Mouse (Mus musculus): ENCODE results near the gene Lin52.

Lin52 gene

DNA sequence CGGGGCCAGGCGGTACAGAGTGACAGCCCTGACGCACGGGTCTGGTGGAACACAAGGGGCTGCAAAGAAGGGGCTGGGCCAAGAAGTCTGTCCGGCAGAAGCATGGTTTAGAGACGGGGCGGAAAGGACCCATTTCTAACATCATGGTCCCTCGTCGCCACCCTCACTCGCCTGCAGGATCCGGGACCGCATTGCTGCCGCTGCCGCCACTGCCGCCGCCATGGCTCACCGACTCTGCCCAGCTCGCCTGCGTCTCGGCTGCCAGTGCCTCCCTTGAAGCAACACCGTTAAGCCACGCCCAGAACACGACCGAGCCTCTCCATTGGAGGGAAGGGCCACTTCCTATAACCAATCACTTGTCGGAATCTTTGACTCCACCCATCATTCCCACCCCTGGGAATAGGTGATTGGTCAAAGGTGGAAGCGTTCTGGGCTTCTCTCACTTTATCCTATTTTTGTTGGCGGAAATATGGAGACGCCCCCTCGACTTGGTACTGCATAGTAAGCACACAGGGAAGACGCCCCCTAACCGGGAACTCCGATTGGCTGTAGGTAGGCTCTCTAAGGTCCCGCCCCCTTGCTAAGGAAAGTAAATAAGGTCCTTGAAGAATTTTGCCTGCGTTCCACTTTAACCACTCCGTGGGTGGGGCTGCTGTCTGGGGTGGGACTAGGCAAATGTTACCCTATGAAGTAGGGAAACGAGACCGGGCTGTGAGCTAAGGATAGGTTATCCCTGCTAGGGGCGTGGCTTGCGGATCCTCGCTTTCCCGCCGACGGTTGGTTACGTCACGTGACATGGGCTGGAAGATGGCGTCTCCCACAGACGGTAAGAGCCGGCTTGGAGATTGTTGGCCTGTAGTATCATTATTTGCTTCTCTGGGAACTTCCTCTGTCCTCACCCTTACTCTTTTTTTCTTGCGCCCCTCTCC lies at the start of gene Lin52, which contains the start of gene Aldh6a1:
Lin52 (plus strand) TSS at position 705 of the 929 bp plus-strand sequence.
Aldh6a1 (minus strand) TSS at position 287 of the 929 bp plus-strand sequence.
- DNase-seq (ENCODE audit: low spot score), result peak; percentile 91

DNA sequence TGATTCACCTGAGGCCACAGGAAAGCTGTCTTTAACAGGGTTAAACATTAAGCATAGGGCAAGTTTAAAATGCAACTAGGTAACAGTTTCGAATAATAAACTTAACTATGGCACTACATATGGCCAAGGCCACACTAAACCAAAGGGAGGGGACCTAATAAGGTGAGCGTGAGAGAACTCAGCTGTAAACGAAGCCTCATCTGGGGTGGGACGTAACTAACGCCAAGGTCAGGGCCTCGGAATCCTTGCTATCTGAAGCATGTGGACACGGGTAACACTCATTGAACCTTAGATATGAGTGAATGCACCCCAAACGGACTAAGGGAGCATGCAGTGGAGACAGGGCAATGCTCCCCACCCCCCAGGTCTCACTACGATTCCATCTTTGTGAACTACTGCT lies 48.3 kb upstream of the Lin52 start:
- DNase-seq (ENCODE audit: low spot score), result no peak

DNA sequence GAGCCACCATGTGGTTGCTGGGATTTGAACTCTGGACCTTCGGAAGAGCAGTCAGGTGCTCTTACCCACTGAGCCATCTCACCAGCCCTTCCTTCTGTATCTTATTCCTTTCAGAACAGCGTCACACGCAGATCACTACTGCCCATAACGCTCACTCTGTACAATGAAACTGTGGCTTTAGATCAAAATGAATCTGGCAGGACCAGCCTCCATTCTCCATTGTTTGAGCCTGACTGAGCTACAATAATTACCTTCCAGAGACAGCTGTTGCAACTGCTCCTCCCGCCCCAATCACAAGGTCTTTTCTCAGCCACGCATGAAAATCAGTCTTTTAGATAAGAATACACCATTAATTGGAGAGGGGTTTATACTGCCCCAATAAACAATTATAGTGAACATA lies 46.7 kb upstream of the Lin52 start:
- no peak for DNase-seq (ENCODE audit: low spot score)

DNA sequence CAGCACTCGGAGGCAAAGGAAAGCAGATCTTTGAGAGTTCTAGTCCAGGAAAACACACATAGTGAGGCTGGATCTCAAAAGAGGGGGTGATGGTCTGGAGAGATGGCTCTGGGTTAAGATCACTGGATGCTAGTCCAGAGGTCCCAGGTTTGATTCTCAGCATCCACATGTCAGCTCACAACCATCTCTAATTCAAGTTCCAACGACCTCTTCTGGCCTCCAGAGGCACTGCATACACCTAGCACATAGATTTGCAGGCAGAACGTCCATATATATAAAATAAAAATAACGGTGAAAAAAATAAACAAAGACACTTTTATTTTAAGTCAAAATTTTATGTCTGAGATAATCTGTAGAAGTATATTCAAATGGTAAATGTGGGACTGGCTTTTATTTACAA lies 44.0 kb upstream of the Lin52 start:
- no peak for DNase-seq (ENCODE audit: low spot score)

DNA sequence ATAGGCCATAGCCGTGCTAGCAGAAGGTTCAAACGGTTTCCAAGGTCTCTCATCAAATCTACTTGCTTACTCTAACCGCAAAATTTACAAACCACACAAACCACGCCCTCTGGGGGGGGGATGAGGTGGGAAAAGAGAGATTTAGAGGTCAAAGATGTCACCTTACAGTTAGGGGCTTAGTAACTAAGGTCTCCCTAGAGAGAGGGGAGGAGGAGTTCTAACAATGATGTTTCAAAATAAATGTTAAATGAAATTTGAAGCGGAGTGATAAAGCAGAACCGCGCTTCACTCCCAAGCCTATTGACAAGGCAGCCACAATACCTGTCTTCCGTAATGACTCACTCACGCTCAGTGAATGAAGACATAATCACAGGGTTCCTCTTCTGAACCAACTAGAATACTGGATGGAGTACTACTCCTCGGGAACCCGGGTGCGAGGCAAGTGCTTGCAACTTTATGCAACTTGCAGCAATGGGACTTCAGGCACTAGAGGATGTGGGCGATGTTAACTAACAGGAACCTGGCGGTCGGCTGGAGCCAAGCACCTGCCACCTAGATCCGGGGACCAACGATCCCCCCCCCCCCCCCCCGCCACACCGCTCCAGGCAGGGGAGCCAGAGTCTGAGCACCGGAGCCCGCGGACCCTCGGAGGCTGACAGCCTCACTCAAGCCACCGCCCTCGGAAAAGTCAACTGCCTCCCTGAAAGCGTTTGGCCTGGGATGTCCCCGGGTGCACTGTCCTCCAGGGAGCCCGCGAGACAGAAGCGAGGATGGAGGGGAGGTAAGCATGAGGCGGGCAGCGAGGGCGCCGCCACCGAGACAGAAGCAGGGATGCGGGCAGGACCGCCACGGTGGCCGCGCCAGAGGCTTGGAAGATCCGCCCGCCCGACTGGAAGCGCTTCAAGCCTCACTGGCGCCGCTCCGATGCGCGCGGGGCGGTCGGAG lies 43.1 kb upstream of the Lin52 start:
- DNase-seq (ENCODE audit: low spot score), result peak; percentile 51

DNA sequence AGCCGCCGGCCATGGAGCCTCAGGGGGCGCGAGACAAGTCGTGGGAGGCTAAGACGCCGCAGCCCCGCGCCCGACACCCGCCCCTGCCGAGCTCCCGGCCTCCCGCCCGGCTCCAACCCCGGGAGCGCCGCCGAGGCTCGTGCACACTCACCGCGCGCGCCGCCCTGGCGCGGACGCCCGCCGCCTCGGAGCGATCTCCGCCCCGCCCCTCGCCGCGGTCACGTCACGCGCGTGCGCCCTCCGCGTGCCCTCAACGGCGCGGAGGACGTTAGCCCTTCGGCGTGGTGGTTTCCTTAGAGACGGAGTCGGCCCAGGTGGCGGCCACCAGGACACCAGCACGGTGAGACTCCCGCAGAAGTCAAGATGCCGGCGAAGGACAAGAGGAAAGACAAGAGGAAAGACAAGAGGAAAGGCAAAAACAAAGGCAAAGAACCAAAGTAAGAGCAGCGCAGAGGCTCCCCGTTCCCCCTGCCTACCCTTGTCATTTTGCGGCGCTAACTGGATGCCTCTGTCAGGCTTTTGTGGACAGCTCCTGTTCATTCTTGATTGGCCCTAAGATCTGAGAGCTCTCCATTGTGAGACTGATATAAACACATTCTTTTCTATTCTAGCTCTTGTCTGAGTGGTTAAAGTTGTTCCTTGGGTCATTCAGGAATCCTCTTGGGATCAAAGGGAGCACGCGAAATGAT lies 42.3 kb upstream of the Lin52 start, which contains the start of the genes Entpd5 and Bbof1:
Entpd5 (minus strand) TSS at position 211 of the 689 bp plus-strand sequence.
Bbof1 (plus strand) TSS at position 253 of the 689 bp plus-strand sequence.
- DNase-seq (ENCODE audit: low spot score), result peak; percentile 85

DNA sequence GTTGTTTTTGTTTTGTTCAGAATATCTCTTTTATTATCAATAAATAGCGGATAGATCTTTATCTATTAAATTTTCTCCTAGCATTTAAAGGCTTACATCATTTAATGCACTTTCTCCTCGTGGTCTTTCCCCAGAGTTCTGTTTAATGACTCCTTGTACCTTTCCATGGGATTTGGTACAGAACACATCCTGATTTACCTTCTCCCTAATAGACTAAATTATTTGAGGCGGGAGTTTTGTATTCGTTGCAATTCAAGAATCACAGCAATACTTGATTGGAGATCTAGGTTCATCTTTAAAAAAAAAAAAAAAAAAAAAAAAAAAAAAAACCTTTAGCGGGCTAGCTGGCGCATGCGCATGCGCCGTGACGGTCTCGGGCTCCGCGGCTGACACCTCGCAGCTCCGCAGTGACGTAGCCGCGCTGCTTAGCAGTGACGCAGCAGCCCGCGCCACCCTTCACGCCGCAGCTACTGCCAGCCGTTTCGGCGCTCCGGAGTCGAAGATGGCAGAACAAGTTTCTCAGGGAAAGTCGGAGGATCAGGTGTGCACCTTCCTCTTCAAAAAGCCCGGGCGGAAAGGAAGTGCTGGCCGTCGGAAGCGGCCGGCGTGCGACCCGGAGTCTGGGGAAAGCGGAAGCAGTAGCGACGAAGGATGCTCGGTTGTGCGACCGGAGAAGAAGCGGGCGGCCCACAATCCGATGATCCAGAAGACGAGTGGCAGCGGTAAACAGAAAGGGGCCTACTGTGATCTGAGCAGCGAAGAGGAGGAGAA lies 34.2 kb upstream of the Lin52 start, which contains the start of gene Rnf113a2:
Rnf113a2 (plus strand) TSS at position 363 of the 771 bp plus-strand sequence.
- peak; percentile 80 for DNase-seq (ENCODE audit: low spot score)

DNA sequence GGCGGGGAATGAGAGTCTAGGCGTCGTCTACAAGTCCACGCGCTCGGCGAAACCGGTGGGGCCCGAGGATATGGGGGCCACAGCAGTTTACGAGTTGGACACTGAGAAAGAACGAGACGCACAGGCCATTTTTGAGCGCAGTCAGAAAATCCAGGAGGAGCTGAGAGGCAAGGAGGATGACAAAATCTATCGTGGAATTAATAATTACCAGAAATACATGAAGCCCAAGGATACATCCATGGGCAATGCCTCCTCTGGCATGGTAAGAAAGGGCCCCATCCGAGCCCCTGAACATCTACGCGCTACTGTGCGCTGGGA lies 33.7 kb upstream of the Lin52 start:
- DNase-seq (ENCODE audit: low spot score), result no peak

DNA sequence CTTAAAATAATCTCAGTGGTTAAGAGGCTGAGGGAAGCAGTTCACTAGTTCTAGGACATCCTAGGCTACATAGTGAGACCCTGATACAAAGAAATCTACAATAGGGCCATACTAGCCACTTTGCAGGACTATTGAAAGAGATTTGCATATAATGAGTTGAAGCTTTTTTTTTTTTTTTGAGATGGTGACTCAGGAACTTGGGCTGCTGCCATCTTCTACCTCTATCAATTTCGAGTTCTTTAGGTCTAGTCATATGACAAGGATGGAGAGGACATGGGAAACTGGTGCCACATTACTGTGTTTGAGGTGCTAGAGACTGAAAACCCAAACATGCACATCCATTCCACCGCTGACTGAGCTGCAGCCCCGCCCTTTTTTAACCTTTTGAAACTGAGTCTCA lies 27.2 kb upstream of the Lin52 start:
- DNase-seq (ENCODE audit: low spot score), result no peak

DNA sequence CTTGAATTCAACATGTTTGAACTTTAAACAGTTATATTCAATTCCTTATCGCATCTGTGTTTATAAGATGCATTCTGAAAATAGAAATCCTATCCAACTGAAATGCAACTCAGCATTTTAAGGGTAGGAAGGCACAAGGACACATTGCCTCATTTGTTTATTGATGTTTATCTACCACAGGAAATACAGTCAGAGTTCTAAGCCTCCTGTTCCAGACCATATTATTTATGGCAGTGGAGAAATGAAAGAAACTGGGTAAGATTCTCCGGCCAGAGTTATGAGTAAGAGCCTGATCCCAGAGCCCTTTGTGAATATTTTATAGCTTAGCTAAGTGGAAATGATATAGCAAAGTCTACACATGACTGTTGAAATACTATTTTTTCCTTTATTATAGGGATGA lies 21.4 kb upstream of the Lin52 start:
- no peak for DNase-seq (ENCODE audit: low spot score)

DNA sequence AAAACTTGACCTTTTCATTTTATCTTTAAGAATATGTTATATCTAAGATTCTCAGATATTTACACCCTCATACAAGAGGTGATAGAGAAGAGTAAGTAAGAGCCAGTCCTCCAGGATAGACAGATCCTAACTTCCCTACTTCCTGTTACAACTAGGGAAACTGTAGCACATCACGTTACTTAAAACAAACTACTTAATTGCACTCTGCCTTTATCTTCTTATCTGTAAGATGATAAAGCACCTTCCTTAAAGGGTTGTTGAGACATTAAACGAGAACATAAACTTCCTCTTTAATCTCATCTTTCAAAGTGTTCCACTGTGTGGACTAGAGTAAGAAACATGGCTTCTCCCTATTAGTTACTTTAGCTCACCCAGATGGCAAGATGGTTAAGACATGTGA lies 12.5 kb upstream of the Lin52 start:
- no peak for DNase-seq (ENCODE audit: low spot score)

DNA sequence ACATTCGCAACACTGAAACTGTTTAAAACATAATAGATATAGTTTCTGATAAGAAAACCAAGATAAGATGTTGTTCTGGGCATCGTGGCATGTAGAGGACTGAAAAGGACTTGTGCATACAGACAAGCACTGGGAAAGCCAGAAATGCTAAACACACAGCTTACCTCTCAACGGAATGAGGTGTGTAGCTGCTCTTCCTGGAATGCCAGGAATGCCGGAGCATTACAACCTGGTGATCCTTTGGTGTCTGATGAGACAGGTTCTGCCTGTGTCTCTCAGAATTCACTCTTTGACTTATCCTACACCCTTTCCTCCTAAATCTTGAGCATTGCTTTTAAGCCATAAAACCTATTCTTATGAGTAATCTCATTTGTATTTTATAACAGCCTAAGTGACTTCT lies 8.7 kb upstream of the Lin52 start:
- no peak for DNase-seq (ENCODE audit: low spot score)

DNA sequence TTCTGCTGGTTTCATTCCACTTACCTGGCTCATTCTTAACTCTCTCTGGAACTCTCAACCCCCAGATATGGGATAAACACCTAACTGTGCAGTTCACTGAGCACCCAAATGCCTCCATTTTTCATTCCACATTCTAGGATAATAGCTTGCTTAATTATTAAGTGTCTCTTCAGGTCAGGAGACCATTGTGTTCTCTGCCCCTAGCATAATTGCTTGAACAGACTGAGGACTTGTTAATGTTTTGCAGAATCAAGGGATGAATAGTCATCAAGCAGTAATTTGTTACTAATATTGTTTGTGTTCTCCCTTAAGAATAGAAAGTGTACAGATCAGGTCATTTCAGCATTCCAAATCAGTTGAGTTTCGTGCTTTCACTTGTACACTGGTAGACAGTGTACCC lies 3.8 kb upstream of the Lin52 start:
- no peak for DNase-seq (ENCODE audit: low spot score)

DNA sequence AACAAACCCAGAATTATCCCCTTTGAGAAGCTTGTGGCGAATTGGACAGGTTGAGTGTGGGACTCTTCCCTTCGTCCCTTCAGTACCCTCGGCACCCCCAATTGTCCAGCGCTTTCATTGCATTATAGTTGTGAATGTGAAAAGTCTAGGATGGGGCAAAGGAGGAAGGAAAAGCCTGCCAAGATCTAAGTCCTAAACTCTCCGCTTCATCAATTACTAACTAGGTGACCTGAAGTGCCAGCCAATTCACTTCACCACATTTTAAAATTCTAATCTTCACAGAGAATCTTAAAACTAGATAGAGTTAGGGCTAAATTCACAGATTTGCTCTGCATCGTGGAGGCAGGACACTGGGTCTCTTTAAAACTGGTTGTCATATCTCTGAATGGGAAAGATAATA lies 3.0 kb upstream of the Lin52 start:
- DNase-seq (ENCODE audit: low spot score), result no peak

DNA sequence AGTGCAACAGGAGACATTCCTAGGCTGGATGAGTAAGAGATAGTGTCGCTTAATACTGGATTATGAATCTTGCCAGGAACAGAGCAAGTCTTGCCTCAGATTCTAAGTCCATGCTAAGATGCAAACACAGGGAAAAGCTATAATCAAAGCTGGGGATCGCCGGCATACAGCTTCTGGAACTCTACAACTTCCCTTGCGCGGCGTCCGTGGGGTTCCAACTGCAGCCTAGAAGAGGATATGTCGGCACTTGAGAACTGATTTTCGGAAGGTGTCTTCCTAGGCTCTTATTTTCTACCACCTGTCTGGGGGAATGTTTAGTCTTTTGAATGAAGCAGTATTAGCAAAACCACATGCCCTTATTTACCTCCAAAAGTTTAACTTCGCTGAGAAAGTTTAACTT lies 1.3 kb upstream of the Lin52 start:
- DNase-seq (ENCODE audit: low spot score), result no peak

DNA sequence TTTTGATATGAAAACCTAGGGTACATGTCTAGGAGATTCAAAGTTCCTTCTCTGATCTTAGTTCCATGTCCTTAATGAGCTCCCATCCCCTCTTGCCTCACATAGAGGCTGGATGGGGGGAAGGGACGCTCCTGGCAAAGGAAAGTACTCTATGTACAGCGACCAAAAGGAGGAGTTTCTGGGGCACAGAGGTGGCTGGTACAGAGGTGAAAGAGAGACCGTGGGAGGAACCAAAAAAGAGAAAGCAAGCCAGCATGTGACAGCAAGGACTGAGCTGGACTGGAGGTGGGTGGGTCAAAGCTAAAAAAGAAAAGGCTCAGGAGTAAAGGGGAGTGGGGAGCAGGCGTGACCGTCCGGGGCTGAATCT lies 888 bp upstream of the Lin52 start:
- DNase-seq (ENCODE audit: low spot score), result no peak

DNA sequence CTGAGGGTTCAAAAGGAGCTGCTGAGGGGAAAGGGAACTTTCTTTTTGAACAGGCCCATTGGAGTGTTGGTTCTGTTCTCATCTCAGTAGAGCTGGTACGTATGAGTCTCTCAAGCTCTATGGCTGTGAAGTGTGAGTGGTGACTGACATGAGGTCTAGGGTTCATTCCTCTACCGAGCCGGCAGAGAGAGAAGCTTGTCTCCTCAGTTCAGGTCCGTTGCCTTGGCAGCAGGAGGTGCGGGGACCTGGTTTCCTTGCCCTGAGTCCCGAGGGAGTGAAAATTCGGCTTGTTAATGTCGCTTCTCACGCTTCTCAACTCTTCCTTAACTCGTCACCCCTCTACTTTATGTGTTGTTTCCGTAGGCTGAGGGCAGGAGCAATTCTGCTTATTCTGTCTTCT lies 579 bp downstream of the Lin52 start:
- no peak for DNase-seq (ENCODE audit: low spot score)

DNA sequence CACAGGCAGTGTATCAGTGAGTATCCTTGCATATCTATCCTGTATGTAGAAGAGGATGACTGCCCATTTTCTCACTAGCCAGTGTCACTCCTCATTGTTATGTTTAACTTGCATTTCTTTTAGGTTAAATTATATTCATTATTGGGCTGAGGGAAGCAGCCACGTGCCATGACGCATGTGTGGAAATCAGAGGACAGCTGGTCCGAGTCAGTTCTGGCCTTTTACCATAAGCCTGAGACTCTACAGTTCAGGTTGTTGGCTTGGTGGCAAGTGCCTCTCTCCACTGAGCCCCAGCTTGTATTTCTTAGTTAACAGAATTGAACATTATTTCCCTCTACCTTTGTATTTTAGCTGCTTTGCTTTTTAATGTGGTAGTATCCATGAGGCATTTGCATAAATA lies 5.7 kb downstream of the Lin52 start:
- no peak for DNase-seq (ENCODE audit: low spot score)

DNA sequence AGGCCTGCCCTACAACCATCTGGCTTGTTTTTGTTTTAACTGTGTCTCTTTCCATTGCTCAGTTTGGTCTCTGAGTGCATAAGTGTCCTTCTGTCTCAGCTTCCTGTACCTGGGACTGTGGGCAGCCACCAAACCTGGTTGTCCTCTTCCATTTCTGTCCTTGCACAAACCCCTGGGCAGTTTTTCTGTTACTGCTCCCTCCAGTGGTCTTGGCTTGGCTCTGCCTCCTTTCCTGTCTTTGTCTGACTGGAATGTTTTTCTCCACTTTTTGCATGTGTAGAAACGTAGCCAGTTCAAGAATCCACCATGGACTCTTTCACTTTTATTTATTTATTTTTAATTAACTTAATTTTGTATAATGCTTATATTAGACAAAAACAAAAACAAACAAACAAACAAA lies 8.6 kb downstream of the Lin52 start:
- no peak for DNase-seq (ENCODE audit: low spot score)

DNA sequence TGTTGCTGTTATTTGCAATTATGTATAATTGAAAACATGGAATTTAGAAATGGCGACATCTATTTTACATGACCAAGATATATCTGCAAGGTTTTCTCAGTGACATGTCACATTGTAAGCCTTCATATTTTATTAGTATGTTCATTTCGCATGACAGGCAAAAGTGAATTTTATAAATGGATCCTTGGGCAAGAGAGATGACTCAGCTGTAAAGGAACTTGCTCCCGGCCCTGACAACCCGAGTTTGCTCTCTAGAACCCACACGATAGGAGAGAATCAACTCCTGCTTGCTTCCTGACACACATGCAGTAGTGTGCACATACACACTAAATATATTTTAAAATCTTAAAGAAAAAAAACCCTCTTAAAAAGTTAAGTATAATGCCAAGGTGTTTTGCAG lies 10.2 kb downstream of the Lin52 start:
- DNase-seq (ENCODE audit: low spot score), result no peak

DNA sequence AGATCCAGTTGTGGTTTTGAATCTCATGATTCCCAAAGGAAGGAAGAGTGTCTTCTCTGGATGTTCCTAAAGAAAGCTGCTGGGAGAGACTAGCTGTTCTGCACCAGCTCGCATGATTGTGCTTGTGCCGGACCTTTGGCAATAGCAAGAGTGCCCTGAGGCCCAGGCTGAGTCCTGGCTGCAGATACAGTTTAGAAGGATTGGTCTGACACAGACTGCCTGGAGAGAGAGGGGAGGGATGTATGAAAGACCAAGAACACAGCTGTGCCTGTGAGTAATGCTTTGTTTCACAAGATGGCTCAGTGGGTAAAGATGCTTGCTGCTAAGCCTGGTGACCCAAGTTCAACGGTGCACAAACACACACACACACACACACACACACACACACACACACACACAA lies 11.6 kb downstream of the Lin52 start:
- no peak for DNase-seq (ENCODE audit: low spot score)
